Mouse (Mus musculus) liver, embryonic 13.5 days (tissue): Measurements from ENCODE around the gene Olfr802. TPM values are rescaled to one million over a fixed set of nuclear protein-coding genes. Genes with fewer than 3 reads are reported as not detected.

Source experiments
- ATAC-seq: fragments of 200-750 bp; cut with Nextera tagmentation; 2 replicates; pipeline ENCODE4 v1.8.0; 2017; ENCODE audit warnings: low read depth, mild to moderate bottlenecking, moderate number of reproducible peaks, moderate library complexity
- DNase-seq: peaks from one replicate; pipeline ENCODE4 v3.0.0; 2022
- H3K27ac ChIP-seq: fragments of 300-500 bp; sonication (generic); 2 replicates; pipeline ENCODE4 v1.5.1; 2015; ENCODE audit warnings: moderate library complexity, mild to moderate bottlenecking, inconsistent platforms
- H3K27me3 ChIP-seq: fragments of 300-500 bp; sonication (generic); 2 replicates; pipeline ENCODE4 v1.6.1; 2015; ENCODE audit warnings: mild to moderate bottlenecking, inconsistent platforms
- H3K36me3 ChIP-seq: fragments of 300-500 bp; sonication (generic); 2 replicates; pipeline ENCODE4 v1.6.1; 2015; ENCODE audit warnings: mild to moderate bottlenecking, inconsistent platforms
- H3K4me1 ChIP-seq: fragments of 300-500 bp; sonication (generic); replicated peaks from 2 replicates; pipeline ENCODE4 v1.6.1; 2015; ENCODE audit warnings: inconsistent platforms
- H3K4me2 ChIP-seq: fragments of 300-500 bp; sonication (generic); 2 replicates; pipeline ENCODE4 v1.6.1; 2015; ENCODE audit warnings: inconsistent platforms, mild to moderate bottlenecking, moderate library complexity
- H3K4me3 ChIP-seq: fragments of 300-500 bp; sonication (generic); replicated peaks from 2 replicates; pipeline ENCODE4 v1.5.1; 2015; ENCODE audit warnings: mild to moderate bottlenecking, inconsistent platforms
- H3K9ac ChIP-seq: fragments of 300-500 bp; sonication (generic); 2 replicates; pipeline ENCODE4 v1.6.1; 2015; ENCODE audit warnings: mild to moderate bottlenecking, inconsistent platforms
- H3K9me3 ChIP-seq: fragments of 300-500 bp; sonication (generic); replicated peaks from 2 replicates; pipeline ENCODE4 v1.6.1; 2016; ENCODE audit warnings: inconsistent platforms
- WGBS: fragments of 180-500 bp; shearing (Covaris S2); methylation state at CpG from one replicate; pipeline ENCODE4 v1.1.7; 2015; ENCODE audit not compliant: insufficient replicate concordance; 5-methylcytosine and 5-hydroxymethylcytosine counted together
- microRNA-seq: library from miRNA; unstranded; fragments of <30 nt; microRNA quantifications from one replicate; pipeline ENCODE4, GENCODE M21; 2016
- polyA plus RNA-seq: library from polyadenylated mRNA; unstranded; fragments of >200 nt; fragmentation: Nextera tagmentation; extraction: Ambion mirVana; gene quantifications from 2 replicates; pipeline ENCODE4 v1.2.1, GENCODE M21; 2015

Olfr802 gene
- not detected in 2 replicates for polyA plus RNA-seq

DNA sequence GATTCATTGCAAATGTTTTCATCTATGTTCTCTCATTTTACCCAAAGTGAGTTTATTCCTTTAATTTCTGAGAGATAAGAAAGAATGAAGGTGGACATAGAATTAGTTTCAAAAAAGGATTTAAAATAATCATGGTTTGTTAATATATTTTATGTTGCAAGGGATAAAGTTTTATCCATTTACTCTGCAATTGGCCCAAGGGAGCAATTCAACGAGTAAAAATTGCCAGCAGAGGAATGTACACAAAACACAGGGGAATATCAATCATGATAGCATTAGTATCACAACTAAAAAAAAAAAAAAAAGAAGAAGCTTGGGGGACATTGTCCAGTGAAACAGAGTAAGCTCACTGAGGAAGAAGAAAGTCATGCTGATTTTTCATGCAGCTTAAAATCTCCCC is at the start of gene Olfr802:
Olfr802 (minus strand) TSS at position 101 of the 400 bp plus-strand sequence.
- Histone ChIP-seq H3K4me3 (no peak within 1 kb of the TSS), H3K36me3 (no peaks in the 10 kb centered on the region), H3K9me3 (no peaks in the 10 kb centered on the region), H3K4me2 (no peak within 1 kb of the TSS), H3K9ac (no peak within 1 kb of the TSS), H3K27me3 (no peaks in the 10 kb centered on the region), H3K4me1 (no peaks in the 10 kb centered on the region), H3K27ac (no peak within 1 kb of the TSS)
- DNase-seq = no peak
- no peak for ATAC-seq
- WGBS = 42% methylated on average over 1 of the region's 1 CpGs

DNA sequence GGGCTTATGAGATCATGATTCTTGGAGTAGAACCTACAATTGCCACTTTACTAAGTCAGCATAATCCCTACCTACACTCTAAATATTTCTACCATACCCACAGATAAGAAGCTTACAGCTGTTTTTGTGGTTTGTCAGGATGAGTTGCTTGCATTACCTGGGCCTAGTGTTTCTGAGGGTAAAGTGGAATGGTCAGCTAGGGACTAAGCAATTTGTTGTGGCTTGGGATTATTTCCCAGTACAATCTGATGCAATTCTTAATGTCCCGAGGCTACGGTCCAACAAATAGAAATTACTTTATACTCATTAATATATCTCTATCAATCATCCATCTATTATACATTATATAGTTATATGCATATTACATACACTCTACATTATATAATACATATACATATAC is 41.3 kb upstream of the Olfr802 start, which contains the start of gene Olfr805:
Olfr805 (minus strand) TSS at position 101 of the 400 bp plus-strand sequence.
- H3K4me2 ChIP-seq = no peak within 1 kb of the TSS
- no peak within 1 kb of the TSS for H3K4me3 ChIP-seq
- DNase-seq = no peak
- no peaks in the 10 kb centered on the region for H3K36me3 ChIP-seq
- H3K27ac ChIP-seq = no peak within 1 kb of the TSS
- ATAC-seq = no peak
- no peaks in the 10 kb centered on the region for H3K9me3 ChIP-seq
- H3K27me3 ChIP-seq = no peaks in the 10 kb centered on the region
- WGBS = 69% methylated on average over 2 of the region's 2 CpGs
- H3K4me1 ChIP-seq = no peaks in the 10 kb centered on the region
- no peak within 1 kb of the TSS for H3K9ac ChIP-seq

DNA sequence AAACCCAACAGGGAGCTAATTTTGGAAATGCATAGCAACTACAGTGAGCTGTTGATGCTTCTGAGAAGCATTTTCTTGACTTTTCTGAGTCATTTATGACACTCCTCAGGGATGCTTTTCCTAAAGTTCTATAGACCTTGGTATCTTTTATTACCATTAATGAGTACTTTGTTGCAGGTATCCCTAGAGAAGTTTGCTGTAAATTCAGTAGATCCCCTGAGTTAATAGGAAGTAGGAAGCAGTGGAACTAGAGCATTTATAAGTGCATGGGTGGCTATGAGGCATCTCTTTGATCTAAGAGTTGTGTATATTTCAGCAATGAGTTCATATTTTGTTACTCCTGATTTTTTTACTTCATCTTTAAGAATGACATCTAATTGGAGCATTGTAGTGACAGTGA is 14.9 kb upstream of the Olfr802 start, which contains the start of gene Olfr804:
Olfr804 (plus strand) TSS at position 301 of the 400 bp plus-strand sequence.
- Histone ChIP-seq H3K4me2 (no peak within 1 kb of the TSS), H3K9me3 (no peaks in the 10 kb centered on the region), H3K4me3 (no peak within 1 kb of the TSS), H3K27ac (no peak within 1 kb of the TSS), H3K36me3 (no peaks in the 10 kb centered on the region), H3K27me3 (no peaks in the 10 kb centered on the region), H3K9ac (no peak within 1 kb of the TSS), H3K4me1 (no peaks in the 10 kb centered on the region)
- ATAC-seq = no peak
- no peak for DNase-seq

DNA sequence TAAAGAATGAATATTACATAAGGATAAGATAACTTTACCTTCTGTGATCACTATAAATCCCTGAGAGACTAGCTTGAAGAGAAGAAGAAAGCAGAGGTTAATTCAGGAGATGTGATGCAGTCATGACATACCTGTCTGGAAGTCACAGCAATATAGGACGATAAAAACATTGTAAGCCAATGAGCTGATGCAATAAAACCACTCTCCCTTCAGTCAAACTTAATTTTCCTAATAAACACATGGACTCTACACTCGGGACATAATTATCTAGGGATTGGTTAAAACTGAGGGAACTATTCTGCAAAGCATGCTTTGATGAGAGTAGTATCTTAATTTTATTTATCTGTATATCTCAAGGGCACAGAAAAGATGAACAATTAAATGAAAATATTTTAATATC is 6.2 kb upstream of the Olfr802 start, which contains the start of gene Olfr803:
Olfr803 (minus strand) TSS at position 101 of the 400 bp plus-strand sequence.
- Histone ChIP-seq H3K9ac (no peak within 1 kb of the TSS), H3K4me3 (no peak within 1 kb of the TSS), H3K9me3 (no peaks in the 10 kb centered on the region), H3K36me3 (no peaks in the 10 kb centered on the region), H3K4me2 (no peak within 1 kb of the TSS), H3K4me1 (no peaks in the 10 kb centered on the region), H3K27ac (no peak within 1 kb of the TSS), H3K27me3 (no peaks in the 10 kb centered on the region)
- DNase-seq = no peak
- 58% methylated on average over 2 of the region's 2 CpGs for WGBS
- no peak for ATAC-seq

DNA sequence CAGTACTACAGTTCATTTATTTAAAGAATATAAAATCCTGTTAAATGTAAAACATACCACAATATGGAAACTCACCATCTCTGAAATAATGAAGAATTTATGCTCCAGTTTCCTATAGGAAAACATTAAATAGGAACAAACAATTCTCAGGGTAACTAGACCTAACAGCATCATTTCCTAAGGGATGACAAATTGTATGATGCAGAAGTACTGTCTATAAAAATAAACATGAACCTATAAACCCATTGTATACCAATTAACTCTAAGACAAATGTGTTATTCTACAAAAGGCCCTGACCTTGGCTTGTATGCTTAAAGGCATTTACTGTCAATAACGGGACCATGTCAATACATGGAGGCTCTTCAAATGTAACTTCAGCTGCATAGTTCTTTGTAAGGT is 14.2 kb downstream of the Olfr802 start, which contains the start of gene Olfr801:
Olfr801 (minus strand) TSS at position 101 of the 400 bp plus-strand sequence.
- ATAC-seq = no peak
- no peaks in the 10 kb centered on the region for H3K36me3 ChIP-seq
- H3K9ac ChIP-seq = no peak within 1 kb of the TSS

DNA sequence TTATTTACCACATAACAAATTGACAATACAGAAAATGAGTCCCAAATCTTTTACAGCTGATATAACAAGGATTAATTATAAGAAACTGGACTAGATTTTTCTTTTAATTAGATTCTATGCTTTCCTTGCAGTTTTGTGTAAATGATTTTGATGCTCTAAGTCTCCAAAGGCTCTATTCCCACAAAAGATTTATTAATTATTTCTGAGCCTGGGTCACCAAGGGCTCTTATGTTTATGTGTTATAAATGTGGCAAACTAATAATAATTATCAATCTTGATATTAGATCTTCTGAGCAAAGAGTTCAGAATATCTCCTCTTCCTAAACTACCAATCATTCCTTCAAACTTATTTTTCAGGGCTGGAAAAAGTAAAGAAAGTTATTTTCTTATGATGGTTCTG is 30.6 kb downstream of the Olfr802 start, which contains the start of gene Olfr800:
Olfr800 (plus strand) TSS at position 301 of the 400 bp plus-strand sequence.
- Histone ChIP-seq H3K27me3 (no peaks in the 10 kb centered on the region), H3K9ac (no peak within 1 kb of the TSS), H3K9me3 (no peaks in the 10 kb centered on the region), H3K4me3 (no peak within 1 kb of the TSS), H3K4me1 (no peaks in the 10 kb centered on the region), H3K27ac (no peak within 1 kb of the TSS), H3K4me2 (no peak within 1 kb of the TSS), H3K36me3 (no peaks in the 10 kb centered on the region)
- DNase-seq (no peak), ATAC-seq (no peak)

More for the DNA sequence above, 14.2 kb downstream of the Olfr802 start, which contains the start of gene Olfr801:
- no peak within 1 kb of the TSS for H3K4me2 ChIP-seq
- H3K9me3 ChIP-seq = no peaks in the 10 kb centered on the region
- WGBS = 44% methylated on average over 1 of the region's 1 CpGs
- no peak within 1 kb of the TSS for H3K27ac ChIP-seq
- no peaks in the 10 kb centered on the region for H3K4me1 ChIP-seq
- H3K27me3 ChIP-seq = no peaks in the 10 kb centered on the region
- H3K4me3 ChIP-seq = no peak within 1 kb of the TSS
- DNase-seq = no peak

DNA sequence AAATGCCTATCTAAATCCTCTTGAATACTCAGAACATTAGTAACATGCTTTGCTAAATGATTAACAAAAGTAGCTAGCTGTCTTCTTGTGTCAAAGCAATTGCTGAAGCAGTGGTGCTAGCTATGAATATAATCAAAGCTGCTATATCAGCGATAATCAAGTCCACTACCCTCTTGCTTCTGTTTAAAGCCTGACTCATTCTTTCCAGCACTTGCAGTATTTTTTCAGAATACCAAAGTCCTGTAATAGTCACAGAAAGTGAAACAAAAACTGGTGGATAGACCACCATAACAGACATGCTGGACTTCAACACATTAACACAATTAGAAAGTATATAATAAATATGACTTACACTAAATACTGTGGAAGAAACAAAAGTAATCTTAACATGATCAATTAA is 36.2 kb downstream of the Olfr802 start:
- 65% methylated on average over 1 of the region's 1 CpGs for WGBS
- Histone ChIP-seq H3K36me3 (no peaks in the 10 kb centered on the region), H3K9me3 (no peaks in the 10 kb centered on the region), H3K9ac (no peak overlapping the region), H3K27me3 (no peaks in the 10 kb centered on the region), H3K4me3 (no peak overlapping the region), H3K4me1 (no peaks in the 10 kb centered on the region), H3K4me2 (no peak overlapping the region), H3K27ac (no peak overlapping the region)
- ATAC-seq (no peak), DNase-seq (no peak)

DNA sequence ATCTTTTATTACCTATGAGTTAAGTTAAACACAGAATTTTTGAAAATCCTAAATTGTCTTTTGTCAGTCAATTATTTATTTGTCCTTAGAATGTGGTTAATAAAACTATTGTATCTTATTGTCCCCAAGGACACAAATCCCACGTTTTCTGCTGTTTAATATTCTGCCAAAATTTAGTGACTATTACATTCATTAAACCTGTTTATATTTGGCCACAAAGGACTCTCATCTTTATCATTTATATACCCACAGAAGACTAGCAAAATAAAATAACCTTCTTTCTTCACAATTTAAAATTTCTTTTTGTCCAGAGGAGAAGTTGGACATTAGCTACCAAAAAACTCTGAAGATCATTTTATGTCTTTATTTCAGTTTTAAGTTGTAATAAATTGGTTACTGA is 50.8 kb downstream of the Olfr802 start, which contains the start of gene Olfr799:
Olfr799 (plus strand) TSS at position 301 of the 400 bp plus-strand sequence.
- no peak for ATAC-seq
- 14% methylated on average over 1 of the region's 1 CpGs for WGBS
- DNase-seq = no peak
- Histone ChIP-seq H3K4me1 (no peaks in the 10 kb centered on the region), H3K9ac (no peak within 1 kb of the TSS), H3K9me3 (no peaks in the 10 kb centered on the region), H3K36me3 (no peaks in the 10 kb centered on the region), H3K27ac (no peak within 1 kb of the TSS), H3K27me3 (no peaks in the 10 kb centered on the region), H3K4me3 (no peak within 1 kb of the TSS), H3K4me2 (no peak within 1 kb of the TSS)

DNA sequence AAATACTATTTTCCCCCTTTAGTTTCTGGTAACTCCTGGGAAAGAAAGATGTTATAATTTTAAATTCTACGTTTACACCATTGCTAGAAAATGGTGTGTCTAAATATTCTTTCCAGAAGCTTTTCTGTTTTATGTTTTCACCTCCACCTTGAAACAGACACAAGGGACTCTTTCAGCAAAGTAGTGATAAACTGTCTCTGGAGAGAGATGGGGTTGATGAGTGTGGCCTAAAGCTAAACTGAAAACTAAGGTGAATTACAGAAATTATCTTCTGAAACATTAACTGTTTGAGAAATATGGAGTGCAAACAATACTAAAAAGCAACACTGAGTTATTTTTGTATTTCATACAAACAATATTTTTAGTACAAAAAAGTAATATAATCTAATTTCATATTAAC is 60.1 kb downstream of the Olfr802 start, which contains the start of gene Olfr798:
Olfr798 (minus strand) TSS at position 101 of the 400 bp plus-strand sequence.
- DNase-seq = no peak
- Histone ChIP-seq H3K4me3 (no peak within 1 kb of the TSS), H3K9me3 (no peaks in the 10 kb centered on the region), H3K4me2 (no peak within 1 kb of the TSS), H3K27me3 (no peaks in the 10 kb centered on the region), H3K9ac (no peak within 1 kb of the TSS), H3K27ac (no peak within 1 kb of the TSS), H3K36me3 (no peaks in the 10 kb centered on the region), H3K4me1 (no peaks in the 10 kb centered on the region)
- ATAC-seq = no peak
- WGBS = 54% methylated on average over 1 of the region's 1 CpGs

Small RNAs within 50 kb of the gene (microRNA-seq; reads per million reads assigned to microRNA genes)
- gene Gm24485 = not detected

Other genes starting within 250 kb of the Olfr802 start
- gene Olfr787, start 226.3 kb downstream of the Olfr802 start, polyA plus RNA-seq = not detected in 2 replicates
- gene Olfr788, start 217.2 kb downstream of the Olfr802 start, polyA plus RNA-seq = not detected in 2 replicates
- not detected in 2 replicates for gene Olfr789, start 203.4 kb downstream of the Olfr802 start, polyA plus RNA-seq
- not detected in 2 replicates for gene Olfr790, start 189.7 kb downstream of the Olfr802 start, polyA plus RNA-seq
- not detected in 2 replicates for gene Olfr791, start 166.4 kb downstream of the Olfr802 start, polyA plus RNA-seq
- gene Olfr792, start 149.0 kb downstream of the Olfr802 start, polyA plus RNA-seq = not detected in 2 replicates
- not detected in 2 replicates for gene Olfr794, start 120.5 kb downstream of the Olfr802 start, polyA plus RNA-seq
- not detected in 2 replicates for gene Olfr796, start 75.6 kb downstream of the Olfr802 start, polyA plus RNA-seq
- gene Olfr798, start 60.2 kb downstream of the Olfr802 start, polyA plus RNA-seq = not detected in 2 replicates
- not detected in 2 replicates for gene Olfr799, start 50.7 kb downstream of the Olfr802 start, polyA plus RNA-seq
- gene Olfr800, start 30.5 kb downstream of the Olfr802 start, polyA plus RNA-seq = not detected in 2 replicates
- gene Olfr801, start 14.3 kb downstream of the Olfr802 start, polyA plus RNA-seq = not detected in 2 replicates
- not detected in 2 replicates for gene Olfr803, start 6.1 kb upstream of the Olfr802 start, polyA plus RNA-seq
- not detected in 2 replicates for gene Olfr804, start 15.0 kb upstream of the Olfr802 start, polyA plus RNA-seq
- not detected in 2 replicates for gene Olfr805, start 41.2 kb upstream of the Olfr802 start, polyA plus RNA-seq
- gene Olfr806, start 53.8 kb upstream of the Olfr802 start, polyA plus RNA-seq = not detected in 2 replicates
- gene Olfr807, start 69.6 kb upstream of the Olfr802 start, polyA plus RNA-seq = not detected in 2 replicates
- gene Olfr808, start 77.3 kb upstream of the Olfr802 start, polyA plus RNA-seq = not detected in 2 replicates
- not detected in 2 replicates for gene Olfr809, start 86.5 kb upstream of the Olfr802 start, polyA plus RNA-seq
- gene Olfr810, start 106.7 kb upstream of the Olfr802 start, polyA plus RNA-seq = not detected in 2 replicates
- not detected in 2 replicates for gene Olfr811, start 116.2 kb upstream of the Olfr802 start, polyA plus RNA-seq
- gene Olfr812, start 157.9 kb upstream of the Olfr802 start, polyA plus RNA-seq = not detected in 2 replicates
- not detected in 2 replicates for gene Olfr813, start 167.2 kb upstream of the Olfr802 start, polyA plus RNA-seq
- not detected in 2 replicates for gene Olfr814, start 191.7 kb upstream of the Olfr802 start, polyA plus RNA-seq
- gene Olfr815, start 217.7 kb upstream of the Olfr802 start, polyA plus RNA-seq = not detected in 2 replicates
- not detected in 2 replicates for gene Olfr816, start 227.4 kb upstream of the Olfr802 start, polyA plus RNA-seq